Mouse (Mus musculus): ENCODE measurements around the gene Gm9508. TPM values are rescaled to one million over a fixed set of nuclear protein-coding genes. Genes with fewer than 3 reads are reported as not detected.
"Not testable (repeated sequence)": the region's sequence is repeated elsewhere in the genome, so short reads cannot be mapped to it uniquely, and the experiment has no call there.

Gene Gm9508
- polyA plus RNA-seq (2015; fragmentation: Nextera tagmentation; extraction: Ambion mirVana), result not detected in 2 replicates

DNA sequence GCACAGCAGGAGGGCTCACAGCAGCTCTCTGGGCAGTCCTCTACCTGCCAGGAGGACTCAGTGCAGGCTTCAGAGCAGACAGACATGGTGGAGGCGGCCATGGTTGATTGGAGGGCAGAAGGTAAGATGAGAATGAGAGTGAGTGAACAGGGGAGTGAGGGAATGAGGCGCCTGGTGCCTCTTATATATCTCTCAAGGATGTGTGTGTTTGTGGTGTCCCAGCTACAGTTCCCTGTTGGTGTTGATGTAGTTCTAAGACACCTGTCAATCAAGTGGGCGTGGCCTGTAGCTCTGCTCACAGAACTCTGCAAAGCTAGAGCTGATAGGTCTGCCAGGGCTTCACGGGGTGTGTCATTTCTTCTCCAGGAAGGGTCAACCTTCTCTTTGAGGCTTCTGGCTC is at the start of gene Gm9508:
Gene Gm9508, minus strand, starts transcription at position 101 of the 400 bp plus-strand sequence.
- 30% methylated on average over 4 of the region's 4 CpGs for WGBS
- no peak for ATAC-seq (ENCODE audit: low FRiP score, low TSS enrichment)

GRCm38 (mm10) chr10:77741924-77742688 is 45.1 kb upstream of the Gm9508 start, which contains the start of gene Gm18596:
Gm18596 (minus strand) TSS chr10:77742638.
- H3K9ac ChIP-seq (replicated peaks; ENCODE audit: low read length); H3K4me2 ChIP-seq (replicated peaks; ENCODE audit: low read depth, low read length); H3K27ac ChIP-seq (ENCODE audit: low read length); H3K4me1 ChIP-seq (ENCODE audit: insufficient read depth, low read length); ATAC-seq (ENCODE audit: low FRiP score, low TSS enrichment); H3K9me3 ChIP-seq (ENCODE audit: low read length); H3K27me3 ChIP-seq (ENCODE audit: insufficient read depth, low read length); H3K36me3 ChIP-seq (ENCODE audit: insufficient read depth, low read length); H3K4me3 ChIP-seq (ENCODE audit: low read length): not testable (repeated sequence)
- WGBS, result 65% methylated on average over 4 of the region's 5 CpGs

More for the DNA sequence above, at the start of gene Gm9508:
- H3K36me3 ChIP-seq (ENCODE audit: insufficient read depth, low read length), result no peaks in the 10 kb centered on the region
- H3K4me1 ChIP-seq (ENCODE audit: insufficient read depth, low read length), result no peaks in the 10 kb centered on the region
- H3K4me3 ChIP-seq (ENCODE audit: low read length), result no peak within 1 kb of the TSS
- no peak within 1 kb of the TSS for H3K4me2 ChIP-seq (replicated peaks; ENCODE audit: low read depth, low read length)
- no peak within 1 kb of the TSS for H3K27ac ChIP-seq (ENCODE audit: low read length)
- no peak within 1 kb of the TSS for H3K9ac ChIP-seq (replicated peaks; ENCODE audit: low read length)
- H3K27me3 ChIP-seq (ENCODE audit: insufficient read depth, low read length), result no peaks in the 10 kb centered on the region
- H3K9me3 ChIP-seq (ENCODE audit: low read length), result no peaks in the 10 kb centered on the region

GRCm38 (mm10) chr10:77738929-77739328 is 41.9 kb upstream of the Gm9508 start:
- no peaks in the 10 kb centered on the region for H3K36me3 ChIP-seq (ENCODE audit: insufficient read depth, low read length)
- no peak overlapping the region for H3K4me2 ChIP-seq (replicated peaks; ENCODE audit: low read depth, low read length)
- H3K27me3 ChIP-seq (ENCODE audit: insufficient read depth, low read length), result no peaks in the 10 kb centered on the region
- no peaks in the 10 kb centered on the region; the same call in 1 of the 2 replicates for H3K9me3 ChIP-seq (ENCODE audit: low read length)
- no peak overlapping the region for H3K4me3 ChIP-seq (ENCODE audit: low read length)
- 86% methylated on average over 4 of the region's 4 CpGs for WGBS
- no peaks in the 10 kb centered on the region for H3K4me1 ChIP-seq (ENCODE audit: insufficient read depth, low read length)
- no peak for ATAC-seq (ENCODE audit: low FRiP score, low TSS enrichment)
- no peak overlapping the region for H3K27ac ChIP-seq (ENCODE audit: low read length)
- H3K9ac ChIP-seq (replicated peaks; ENCODE audit: low read length), result no peak overlapping the region

GRCm38 (mm10) chr10:77735928-77736327 is 38.9 kb upstream of the Gm9508 start:
- no peak overlapping the region for H3K9ac ChIP-seq (replicated peaks; ENCODE audit: low read length)
- no peaks in the 10 kb centered on the region; the same call in 1 of the 2 replicates for H3K9me3 ChIP-seq (ENCODE audit: low read length)
- H3K4me1 ChIP-seq (ENCODE audit: insufficient read depth, low read length), result no peaks in the 10 kb centered on the region
- no peak overlapping the region for H3K4me3 ChIP-seq (ENCODE audit: low read length)
- whole genome bisulfite sequencing, result 100% methylated on average over 1 of the region's 1 CpGs
- H3K4me2 ChIP-seq (replicated peaks; ENCODE audit: low read depth, low read length), result no peak overlapping the region
- no peak overlapping the region for H3K27ac ChIP-seq (ENCODE audit: low read length)
- H3K36me3 ChIP-seq (ENCODE audit: insufficient read depth, low read length), result no peaks in the 10 kb centered on the region
- H3K27me3 ChIP-seq (ENCODE audit: insufficient read depth, low read length), result no peaks in the 10 kb centered on the region
- ATAC-seq (ENCODE audit: low FRiP score, low TSS enrichment), result no peak

DNA sequence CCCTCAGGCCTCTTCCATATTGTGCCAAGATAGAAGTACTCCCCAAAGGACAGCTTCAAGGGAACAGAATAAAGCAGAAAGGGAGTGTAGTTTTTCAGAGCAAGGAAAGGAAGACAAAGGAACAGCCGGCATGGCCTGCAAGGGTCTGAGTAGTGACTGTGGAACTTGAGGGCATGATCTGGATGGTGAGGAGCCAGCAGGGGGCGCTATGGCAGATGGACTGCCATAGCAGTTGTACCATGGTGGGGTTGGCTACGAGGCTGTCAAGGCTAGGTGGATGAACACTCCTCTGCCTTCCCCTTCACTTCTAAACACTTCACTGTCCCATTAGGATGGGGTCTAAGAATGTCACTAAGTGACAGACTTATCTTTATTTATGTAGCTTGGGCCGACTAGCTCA is 32.2 kb upstream of the Gm9508 start:
- ATAC-seq (ENCODE audit: low FRiP score, low TSS enrichment), result no peak
- Histone ChIP-seq H3K9ac (replicated peaks; ENCODE audit: low read length) (no peak overlapping the region), H3K27me3 (ENCODE audit: insufficient read depth, low read length) (no peaks in the 10 kb centered on the region), H3K27ac (ENCODE audit: low read length) (no peak overlapping the region), H3K36me3 (ENCODE audit: insufficient read depth, low read length) (no peaks in the 10 kb centered on the region), H3K9me3 (ENCODE audit: low read length) (no peaks in the 10 kb centered on the region), H3K4me3 (ENCODE audit: low read length) (no peak overlapping the region), H3K4me1 (ENCODE audit: insufficient read depth, low read length) (no peaks in the 10 kb centered on the region), H3K4me2 (replicated peaks; ENCODE audit: low read depth, low read length) (no peak overlapping the region)
- 47% methylated on average over 4 of the region's 4 CpGs for WGBS

GRCm38 (mm10) chr10:77728280-77728679 is 31.2 kb upstream of the Gm9508 start:
- Histone ChIP-seq H3K4me3 (ENCODE audit: low read length) (no peak overlapping the region), H3K4me1 (ENCODE audit: insufficient read depth, low read length) (no peaks in the 10 kb centered on the region), H3K4me2 (replicated peaks; ENCODE audit: low read depth, low read length) (no peak overlapping the region), H3K27me3 (ENCODE audit: insufficient read depth, low read length) (no peaks in the 10 kb centered on the region), H3K27ac (ENCODE audit: low read length) (no peak overlapping the region), H3K9ac (replicated peaks; ENCODE audit: low read length) (no peak overlapping the region), H3K36me3 (ENCODE audit: insufficient read depth, low read length) (no peaks in the 10 kb centered on the region), H3K9me3 (ENCODE audit: low read length) (no peaks in the 10 kb centered on the region)
- ATAC-seq (ENCODE audit: low FRiP score, low TSS enrichment), result no peak
- WGBS, result 57% methylated on average over 4 of the region's 4 CpGs

DNA sequence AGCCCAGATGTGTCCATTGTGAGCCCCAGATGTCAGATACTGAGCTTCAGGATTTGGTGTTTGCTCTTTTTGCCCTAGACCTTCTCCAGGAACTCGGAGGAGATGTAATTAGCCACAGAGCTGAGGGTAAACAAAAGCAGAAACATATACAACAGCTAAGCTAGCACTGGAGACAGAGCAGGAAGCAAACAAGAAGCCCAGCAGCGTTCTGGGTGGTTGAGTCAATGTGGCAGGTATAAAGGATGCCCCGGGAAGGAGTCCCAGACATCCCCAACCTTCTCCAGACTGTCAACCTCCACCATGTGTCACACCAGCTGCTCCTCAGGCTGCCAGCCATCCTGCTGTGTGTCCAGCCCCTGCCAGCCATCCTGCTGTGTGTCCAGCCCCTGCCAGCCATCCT is 29.2 kb upstream of the Gm9508 start, which contains the start of gene Gm10100:
Gene Gm10100, plus strand, starts transcription at position 301 of the 400 bp plus-strand sequence.
- no peak for ATAC-seq (ENCODE audit: low FRiP score, low TSS enrichment)
- no peaks in the 10 kb centered on the region for H3K27me3 ChIP-seq (ENCODE audit: insufficient read depth, low read length)
- H3K9me3 ChIP-seq (ENCODE audit: low read length), result no peaks in the 10 kb centered on the region
- H3K9ac ChIP-seq (replicated peaks; ENCODE audit: low read length), result no peak within 1 kb of the TSS
- H3K27ac ChIP-seq (ENCODE audit: low read length), result no peak within 1 kb of the TSS
- H3K36me3 ChIP-seq (ENCODE audit: insufficient read depth, low read length), result no peaks in the 10 kb centered on the region
- no peaks in the 10 kb centered on the region for H3K4me1 ChIP-seq (ENCODE audit: insufficient read depth, low read length)
- H3K4me2 ChIP-seq (replicated peaks; ENCODE audit: low read depth, low read length), result no peak within 1 kb of the TSS
- 45% methylated on average over 3 of the region's 3 CpGs for WGBS
- H3K4me3 ChIP-seq (ENCODE audit: low read length), result no peak within 1 kb of the TSS

DNA sequence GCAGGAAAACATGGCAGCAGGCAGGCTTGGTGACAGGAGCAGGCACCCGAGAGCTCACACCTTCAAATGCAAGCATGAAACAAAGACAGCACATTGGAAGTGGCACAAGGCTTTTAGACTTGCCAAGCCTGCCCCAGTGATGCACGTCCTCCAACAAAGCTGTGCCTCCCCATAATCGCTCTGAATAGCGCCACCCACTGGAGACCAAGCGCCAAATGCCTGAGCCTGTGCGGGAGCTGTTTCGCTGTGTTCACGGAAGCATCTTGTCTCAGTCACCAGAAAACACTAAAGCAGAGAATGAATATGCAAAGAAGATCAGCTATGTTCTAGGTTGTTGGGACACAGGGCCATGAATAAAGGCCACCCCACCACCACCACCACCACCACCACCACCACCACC is 27.8 kb upstream of the Gm9508 start:
- Histone ChIP-seq H3K27ac (ENCODE audit: low read length) (no peak overlapping the region), H3K4me1 (ENCODE audit: insufficient read depth, low read length) (no peaks in the 10 kb centered on the region), H3K27me3 (ENCODE audit: insufficient read depth, low read length) (no peaks in the 10 kb centered on the region), H3K4me2 (replicated peaks; ENCODE audit: low read depth, low read length) (no peak overlapping the region), H3K9ac (replicated peaks; ENCODE audit: low read length) (no peak overlapping the region), H3K36me3 (ENCODE audit: insufficient read depth, low read length) (no peaks in the 10 kb centered on the region), H3K4me3 (ENCODE audit: low read length) (no peak overlapping the region), H3K9me3 (ENCODE audit: low read length) (peaks cover 5% of the 10 kb centered on the region; the same call in 1 of the 2 replicates)
- 75% methylated on average over 8 of the region's 8 CpGs for WGBS
- ATAC-seq (ENCODE audit: low FRiP score, low TSS enrichment), result no peak

DNA sequence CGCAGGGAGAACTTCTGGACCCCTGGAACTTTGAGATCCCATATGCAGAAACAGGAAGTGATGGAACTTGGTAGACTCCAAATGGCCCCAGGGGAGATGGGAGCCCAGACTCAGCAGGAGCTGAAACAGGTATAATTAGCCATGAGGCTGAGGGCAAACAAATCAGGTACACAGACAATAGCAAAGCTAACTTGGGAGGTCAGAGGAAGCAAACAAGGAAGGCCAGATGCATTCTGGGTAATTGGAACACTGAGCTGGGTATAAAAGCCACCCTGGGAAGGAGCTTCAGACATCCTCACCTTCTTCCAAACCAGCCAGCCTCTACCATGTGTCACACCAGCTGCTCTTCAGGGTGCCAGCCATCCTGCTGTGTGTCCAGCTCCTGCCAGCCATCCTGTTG is 23.3 kb upstream of the Gm9508 start, which contains the start of gene Krtap12-1:
Gene Krtap12-1, plus strand, starts transcription at position 301 of the 400 bp plus-strand sequence.
- not testable (repeated sequence) for H3K36me3 ChIP-seq (ENCODE audit: insufficient read depth, low read length); H3K4me3 ChIP-seq (ENCODE audit: low read length); H3K4me2 ChIP-seq (replicated peaks; ENCODE audit: low read depth, low read length); H3K27me3 ChIP-seq (ENCODE audit: insufficient read depth, low read length); H3K9me3 ChIP-seq (ENCODE audit: low read length); ATAC-seq (ENCODE audit: low FRiP score, low TSS enrichment); H3K27ac ChIP-seq (ENCODE audit: low read length); H3K9ac ChIP-seq (replicated peaks; ENCODE audit: low read length); H3K4me1 ChIP-seq (ENCODE audit: insufficient read depth, low read length)
- 85% methylated on average over 1 of the region's 1 CpGs for WGBS

GRCm38 (mm10) chr10:77715507-77715906 is 18.5 kb upstream of the Gm9508 start, which contains the start of gene Gm10142:
Gm10142 (plus strand) TSS chr10:77715807.
- Histone ChIP-seq H3K4me3 (ENCODE audit: low read length) (no peak within 1 kb of the TSS), H3K4me1 (ENCODE audit: insufficient read depth, low read length) (no peaks in the 10 kb centered on the region), H3K4me2 (replicated peaks; ENCODE audit: low read depth, low read length) (no peak within 1 kb of the TSS), H3K36me3 (ENCODE audit: insufficient read depth, low read length) (no peaks in the 10 kb centered on the region), H3K9me3 (ENCODE audit: low read length) (peaks cover 5% of the 10 kb centered on the region; the same call in 1 of the 2 replicates), H3K9ac (replicated peaks; ENCODE audit: low read length) (no peak within 1 kb of the TSS), H3K27me3 (ENCODE audit: insufficient read depth, low read length) (no peaks in the 10 kb centered on the region), H3K27ac (ENCODE audit: low read length) (no peak within 1 kb of the TSS)
- 92% methylated on average over 1 of the region's 1 CpGs for WGBS
- no peak for ATAC-seq (ENCODE audit: low FRiP score, low TSS enrichment)

Data from kidney, embryonic 16.5 days (tissue).